Mouse (Mus musculus): ENCODE measurements around the gene Etl4. TPM values are rescaled to one million over a fixed set of nuclear protein-coding genes. Genes with fewer than 3 reads are reported as not detected.

The Etl4 gene
- polyA plus RNA-seq, 1 experiment from 2014 or later = 3.8 TPM

DNA sequence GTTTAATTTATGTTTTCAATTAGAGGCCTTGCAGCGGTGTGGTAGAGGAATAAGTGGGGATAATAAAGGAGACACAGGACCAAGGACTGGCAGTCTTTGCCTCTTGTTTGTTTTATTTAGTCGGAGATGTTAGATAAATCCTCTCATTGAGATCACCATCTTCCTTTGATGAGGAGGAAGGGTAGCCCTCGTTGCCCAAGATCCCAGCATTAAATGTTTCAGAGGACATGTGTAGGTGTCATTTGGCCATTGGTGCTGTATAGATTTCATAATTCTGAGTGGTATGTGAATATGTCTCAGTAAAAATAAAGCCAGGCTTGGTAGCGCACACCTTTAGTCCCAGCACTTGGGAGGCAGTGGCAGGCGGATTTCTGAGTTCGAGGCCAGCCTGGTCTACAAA, 508.4 kb downstream of the Etl4 start:
- peaks cover 7% of the 10 kb centered on the region; the same call in 1 of the 2 replicates for H3K4me1 ChIP-seq (replicated peaks)
- 84% methylated on average over 6 of the region's 6 CpGs for WGBS

DNA sequence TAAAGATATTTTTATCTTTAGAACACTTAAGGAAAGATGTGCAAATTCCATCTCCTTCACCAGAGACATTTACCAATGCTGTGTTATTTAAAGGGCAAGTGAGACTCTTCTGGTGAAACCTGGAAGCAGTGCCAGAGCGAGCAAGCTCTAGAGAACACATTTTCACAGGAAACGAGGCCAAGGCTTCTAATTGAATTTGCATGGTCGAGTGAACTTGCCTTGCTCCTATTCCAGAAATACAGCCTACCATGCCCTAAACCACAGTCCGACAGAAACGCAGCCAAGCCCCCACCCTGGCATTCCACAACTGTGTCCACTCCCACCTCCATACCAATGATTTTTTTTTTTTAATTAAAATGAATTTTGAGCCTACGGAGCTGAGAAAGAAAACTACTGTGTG, 510.4 kb downstream of the Etl4 start:
- no peak overlapping the region for H3K9ac ChIP-seq (replicated peaks)
- no peak overlapping the region for H3K4me3 ChIP-seq (replicated peaks)
- H3K4me2 ChIP-seq (replicated peaks) = no peak overlapping the region
- no peaks in the 10 kb centered on the region for H3K9me3 ChIP-seq
- whole genome bisulfite sequencing = 43% methylated on average over 6 of the region's 6 CpGs
- ATAC-seq = no peak
- H3K27ac ChIP-seq = no peak overlapping the region
- peaks cover 7% of the 10 kb centered on the region; the same call in 1 of the 2 replicates for H3K4me1 ChIP-seq (replicated peaks)
- no peaks in the 10 kb centered on the region for H3K27me3 ChIP-seq
- H3K36me3 ChIP-seq = no peaks in the 10 kb centered on the region

More for the DNA sequence above, 508.4 kb downstream of the Etl4 start:
- Histone ChIP-seq H3K4me3 (replicated peaks) (no peak overlapping the region), H3K27ac (no peak overlapping the region), H3K27me3 (no peaks in the 10 kb centered on the region), H3K36me3 (no peaks in the 10 kb centered on the region), H3K9ac (replicated peaks) (no peak overlapping the region), H3K4me2 (replicated peaks) (no peak overlapping the region), H3K9me3 (no peaks in the 10 kb centered on the region)
- ATAC-seq = no peak

DNA sequence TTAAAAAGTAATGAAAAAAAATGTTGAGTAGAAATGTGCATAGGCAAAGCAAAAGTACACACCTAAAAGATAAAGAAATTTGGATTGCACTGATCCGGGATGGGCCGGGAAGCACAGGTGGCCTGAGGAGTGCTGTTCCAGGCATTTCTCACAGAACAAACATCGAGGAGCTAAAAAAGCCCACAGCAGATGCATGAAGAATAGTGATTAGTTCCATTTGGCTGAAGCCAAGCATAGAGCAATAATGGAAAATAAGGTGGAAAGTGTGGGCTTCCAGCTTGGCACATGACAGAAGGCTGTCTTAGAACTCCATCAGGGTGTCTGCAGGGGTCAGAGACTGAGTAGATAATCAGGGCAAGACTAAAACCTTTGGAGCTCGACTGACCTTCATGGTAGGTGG, 512.7 kb downstream of the Etl4 start:
- Histone ChIP-seq H3K9me3 (no peaks in the 10 kb centered on the region), H3K4me1 (replicated peaks) (0 out of 2 replicates have a peak, but pooled peaks cover under 1% of the 10 kb centered on the region), H3K27me3 (no peaks in the 10 kb centered on the region), H3K9ac (replicated peaks) (no peak overlapping the region), H3K36me3 (no peaks in the 10 kb centered on the region), H3K4me3 (replicated peaks) (no peak overlapping the region), H3K4me2 (replicated peaks) (no peak overlapping the region), H3K27ac (no peak overlapping the region)
- ATAC-seq = no peak
- 43% methylated on average over 4 of the region's 4 CpGs for WGBS

DNA sequence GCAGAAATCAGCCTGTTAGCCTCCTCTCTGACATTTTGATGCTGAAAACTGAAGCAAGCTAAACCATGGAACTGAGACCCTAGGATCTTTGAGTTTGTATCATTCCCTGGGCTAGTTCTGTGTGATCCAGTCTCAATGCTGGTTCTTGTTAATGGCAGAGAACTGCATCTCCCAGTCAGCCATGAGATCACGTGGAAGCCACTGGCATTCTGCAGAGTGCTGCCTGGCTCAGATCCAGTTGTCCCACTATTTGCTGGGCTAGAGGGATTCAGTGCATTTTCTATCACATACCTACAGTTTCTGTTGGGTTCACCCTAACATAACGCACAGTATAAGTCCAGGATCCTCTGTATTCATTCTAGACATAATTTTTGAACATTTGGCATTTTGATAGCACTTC, 524.1 kb downstream of the Etl4 start:
- H3K36me3 ChIP-seq = no peaks in the 10 kb centered on the region
- H3K9me3 ChIP-seq = no peaks in the 10 kb centered on the region
- no peaks in the 10 kb centered on the region for H3K27me3 ChIP-seq
- no peaks in the 10 kb centered on the region for H3K4me1 ChIP-seq (replicated peaks)
- H3K4me3 ChIP-seq (replicated peaks) = no peak overlapping the region
- no peak overlapping the region for H3K4me2 ChIP-seq (replicated peaks)
- no peak overlapping the region for H3K27ac ChIP-seq
- H3K9ac ChIP-seq (replicated peaks) = no peak overlapping the region
- 95% methylated on average over 2 of the region's 2 CpGs for WGBS
- no peak for ATAC-seq

DNA sequence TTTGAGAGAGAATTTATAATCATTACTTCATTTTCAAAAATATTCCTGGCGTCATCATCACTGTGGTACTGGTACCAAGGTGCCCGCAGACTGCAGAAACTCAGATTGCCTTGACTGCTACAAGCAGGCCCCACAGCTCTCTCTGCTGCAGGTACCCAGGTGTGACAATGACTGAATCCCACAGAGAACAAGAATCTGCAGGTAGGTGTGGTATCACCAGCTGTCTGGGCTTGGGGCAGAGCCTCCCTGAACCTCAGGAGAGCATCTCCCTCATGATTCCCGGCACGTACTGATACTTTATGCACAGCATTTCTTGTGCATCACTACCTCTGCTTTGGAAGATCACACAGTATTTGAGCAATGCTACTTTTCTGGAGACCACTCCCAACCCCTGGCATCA, 526.0 kb downstream of the Etl4 start:
- WGBS = 89% methylated on average over 4 of the region's 4 CpGs
- no peaks in the 10 kb centered on the region for H3K9me3 ChIP-seq
- no peaks in the 10 kb centered on the region for H3K27me3 ChIP-seq
- no peak overlapping the region for H3K4me2 ChIP-seq (replicated peaks)
- no peak overlapping the region for H3K4me3 ChIP-seq (replicated peaks)
- H3K9ac ChIP-seq (replicated peaks) = no peak overlapping the region
- H3K4me1 ChIP-seq (replicated peaks) = no peaks in the 10 kb centered on the region
- no peak overlapping the region for H3K27ac ChIP-seq
- ATAC-seq = no peak
- H3K36me3 ChIP-seq = no peaks in the 10 kb centered on the region

DNA sequence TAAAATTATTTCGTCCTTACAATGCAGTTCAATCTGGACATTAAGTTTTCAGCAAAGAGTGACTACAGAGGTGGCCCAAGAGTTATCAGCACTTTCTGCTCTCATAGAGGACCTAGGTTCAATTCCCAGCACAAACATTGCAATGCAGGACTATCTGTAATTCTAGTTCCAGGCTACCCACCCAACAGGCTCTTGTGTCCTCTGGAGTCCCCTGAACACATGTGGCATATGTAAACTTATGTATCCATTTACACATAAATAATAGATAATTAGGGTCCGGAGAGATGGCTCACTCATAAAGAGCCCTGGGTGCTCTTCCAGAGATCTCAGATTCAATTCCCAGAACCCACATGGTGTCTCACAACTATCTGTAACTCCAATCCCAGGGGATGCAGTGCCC, 533.2 kb downstream of the Etl4 start:
- no peaks in the 10 kb centered on the region for H3K27me3 ChIP-seq
- no peak overlapping the region for H3K4me2 ChIP-seq (replicated peaks)
- 89% methylated on average over 2 of the region's 2 CpGs for WGBS
- no peaks in the 10 kb centered on the region for H3K4me1 ChIP-seq (replicated peaks)
- no peak overlapping the region for H3K9ac ChIP-seq (replicated peaks)
- no peak for ATAC-seq
- no peak overlapping the region for H3K27ac ChIP-seq
- H3K9me3 ChIP-seq = no peaks in the 10 kb centered on the region
- H3K36me3 ChIP-seq = no peaks in the 10 kb centered on the region
- no peak overlapping the region for H3K4me3 ChIP-seq (replicated peaks)

DNA sequence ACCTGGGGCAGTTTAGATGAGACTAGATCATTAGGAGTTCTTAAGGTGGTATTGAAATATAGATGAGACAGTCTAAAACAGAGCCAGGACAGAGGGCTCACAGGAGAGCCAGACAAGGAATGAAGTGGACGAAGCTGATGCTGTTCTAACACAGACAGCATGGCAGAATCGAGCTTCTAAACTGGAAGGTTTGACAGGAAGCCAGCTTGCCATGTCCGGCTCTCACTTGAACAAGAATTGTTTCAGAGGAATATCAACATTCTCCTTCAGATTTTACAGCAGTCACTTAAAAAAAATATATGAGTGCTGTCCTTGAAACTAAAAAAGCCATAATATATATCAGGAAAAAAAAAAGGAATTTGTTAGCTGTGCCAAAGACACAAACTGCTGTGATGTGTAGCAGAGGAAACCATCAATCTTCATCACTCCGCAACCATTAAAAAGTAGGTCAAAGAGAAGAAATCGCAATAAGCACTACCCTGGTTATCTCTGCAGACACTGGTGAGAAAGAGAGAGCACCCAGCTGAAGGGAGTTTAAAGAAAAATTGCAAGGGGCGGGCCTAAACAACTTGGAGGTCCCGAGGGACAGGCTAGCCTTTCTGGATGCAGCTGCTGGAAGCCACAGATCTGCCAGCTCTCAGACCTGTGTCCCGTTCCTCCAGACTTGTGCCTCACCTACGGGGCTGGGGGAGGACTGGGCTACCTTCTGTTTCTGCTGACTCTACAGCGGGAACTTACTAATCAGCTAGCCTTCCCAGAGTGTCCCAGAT, 534.3 kb downstream of the Etl4 start:
- Histone ChIP-seq H3K36me3 (no peaks in the 10 kb centered on the region), H3K4me2 (replicated peaks) (no peak overlapping the region), H3K4me3 (replicated peaks) (no peak overlapping the region), H3K27ac (no peak overlapping the region), H3K4me1 (replicated peaks) (no peaks in the 10 kb centered on the region), H3K27me3 (no peaks in the 10 kb centered on the region), H3K9ac (replicated peaks) (no peak overlapping the region), H3K9me3 (no peaks in the 10 kb centered on the region)
- ATAC-seq = no peak
- WGBS = 79% methylated on average over 10 of the region's 10 CpGs

DNA sequence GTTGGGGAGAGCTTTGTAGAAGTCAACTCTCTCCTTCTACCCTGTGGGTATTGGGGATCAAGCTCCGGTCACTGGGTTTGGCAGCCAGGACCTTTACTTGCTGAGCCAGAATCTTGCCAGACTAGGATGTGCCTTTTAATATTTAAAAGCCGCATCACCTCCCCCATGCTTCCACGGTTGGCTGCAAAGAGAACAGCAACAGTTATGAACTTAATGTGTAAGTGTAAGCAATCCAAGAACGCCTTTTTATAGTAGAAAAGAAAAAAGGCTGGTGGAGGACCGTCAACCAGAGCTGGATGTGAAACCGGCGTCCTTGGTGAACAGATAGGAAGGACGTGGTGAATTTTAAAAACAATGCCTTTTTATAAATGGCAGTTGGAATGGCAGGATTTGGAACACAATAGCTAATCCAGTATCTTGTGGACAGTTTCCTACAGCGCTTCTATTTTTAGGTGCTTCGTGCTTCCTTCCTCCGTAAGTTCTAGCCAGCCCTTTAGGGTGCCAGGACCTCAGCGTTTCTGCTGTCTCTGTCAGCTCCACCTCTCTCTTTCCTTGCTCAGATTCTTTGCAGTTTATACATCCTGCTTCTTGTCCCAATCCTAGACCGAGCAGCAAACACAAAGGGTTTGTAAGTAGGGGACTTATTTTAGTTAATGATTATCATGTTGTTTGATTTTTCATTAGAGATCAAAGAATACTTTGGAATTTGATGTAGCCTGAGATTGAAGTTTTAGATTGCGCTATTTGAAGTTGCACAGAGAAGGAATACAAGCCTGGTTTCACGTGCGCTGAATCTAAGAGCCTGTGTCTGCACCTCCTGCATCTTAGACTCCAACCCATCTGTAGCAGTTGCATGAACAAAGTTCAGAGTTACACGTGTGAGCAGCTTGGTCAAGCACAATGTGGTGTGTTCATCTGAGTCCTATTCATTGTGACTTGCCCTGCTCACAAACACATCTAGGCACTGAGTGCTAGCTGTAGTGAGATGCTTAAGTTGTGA, 535.9 kb downstream of the Etl4 start:
- 73% methylated on average over 17 of the region's 17 CpGs for WGBS
- Histone ChIP-seq H3K9me3 (no peaks in the 10 kb centered on the region), H3K27me3 (no peaks in the 10 kb centered on the region), H3K27ac (no peak overlapping the region), H3K36me3 (no peaks in the 10 kb centered on the region), H3K4me2 (replicated peaks) (no peak overlapping the region), H3K4me3 (replicated peaks) (no peak overlapping the region), H3K4me1 (replicated peaks) (no peaks in the 10 kb centered on the region), H3K9ac (replicated peaks) (no peak overlapping the region)
- ATAC-seq = no peak

DNA sequence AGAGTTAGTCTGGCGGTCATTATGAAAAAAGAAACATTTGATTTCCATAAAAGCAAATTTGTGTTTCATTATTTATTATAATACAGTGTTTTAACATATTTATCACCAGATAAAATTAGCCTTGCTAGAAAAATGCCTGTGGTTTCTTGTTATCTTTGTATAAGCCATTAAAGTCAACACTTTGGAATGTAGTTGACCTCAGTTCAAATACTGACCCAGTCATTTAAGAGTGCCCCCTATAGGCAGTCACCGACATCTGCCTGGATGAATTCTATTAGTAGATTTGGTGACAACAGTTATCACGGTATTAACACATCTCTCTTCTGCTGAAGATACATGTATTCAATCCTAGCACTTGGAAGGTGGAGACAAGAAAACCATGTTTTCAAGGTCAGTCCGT, 536.6 kb downstream of the Etl4 start:
- no peak overlapping the region for H3K9ac ChIP-seq (replicated peaks)
- H3K4me1 ChIP-seq (replicated peaks) = no peaks in the 10 kb centered on the region
- 82% methylated on average over 4 of the region's 4 CpGs for WGBS
- H3K4me2 ChIP-seq (replicated peaks) = no peak overlapping the region
- no peak overlapping the region for H3K4me3 ChIP-seq (replicated peaks)
- no peak overlapping the region for H3K27ac ChIP-seq
- H3K36me3 ChIP-seq = no peaks in the 10 kb centered on the region
- no peaks in the 10 kb centered on the region for H3K27me3 ChIP-seq
- ATAC-seq = no peak
- no peaks in the 10 kb centered on the region for H3K9me3 ChIP-seq

DNA sequence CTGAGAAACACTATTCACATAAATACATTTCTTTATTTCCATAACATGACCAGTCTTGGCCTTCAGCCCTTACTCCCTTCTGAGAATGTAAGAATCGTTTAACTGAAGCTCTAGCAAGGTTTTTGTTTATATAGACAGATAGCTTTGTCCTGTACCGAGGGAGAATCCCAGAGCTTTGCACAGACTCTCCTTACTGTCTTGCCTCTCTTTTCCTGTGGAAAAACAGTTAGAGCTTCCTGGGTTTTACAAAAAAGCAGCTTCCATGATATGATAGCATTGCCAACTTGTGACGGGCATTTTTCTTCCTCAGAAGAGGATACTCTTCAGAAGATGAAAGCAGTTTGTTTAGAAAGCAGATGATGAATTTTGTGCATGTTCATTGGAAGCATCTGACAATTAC, 541.4 kb downstream of the Etl4 start:
- no peak for ATAC-seq
- no peaks in the 10 kb centered on the region for H3K4me1 ChIP-seq (replicated peaks)
- no peaks in the 10 kb centered on the region for H3K9me3 ChIP-seq
- WGBS = 57% methylated on average over 3 of the region's 3 CpGs
- no peak overlapping the region for H3K9ac ChIP-seq (replicated peaks)
- H3K4me2 ChIP-seq (replicated peaks) = no peak overlapping the region
- H3K27me3 ChIP-seq = no peaks in the 10 kb centered on the region
- H3K27ac ChIP-seq = no peak overlapping the region
- no peak overlapping the region for H3K4me3 ChIP-seq (replicated peaks)
- H3K36me3 ChIP-seq = no peaks in the 10 kb centered on the region

DNA sequence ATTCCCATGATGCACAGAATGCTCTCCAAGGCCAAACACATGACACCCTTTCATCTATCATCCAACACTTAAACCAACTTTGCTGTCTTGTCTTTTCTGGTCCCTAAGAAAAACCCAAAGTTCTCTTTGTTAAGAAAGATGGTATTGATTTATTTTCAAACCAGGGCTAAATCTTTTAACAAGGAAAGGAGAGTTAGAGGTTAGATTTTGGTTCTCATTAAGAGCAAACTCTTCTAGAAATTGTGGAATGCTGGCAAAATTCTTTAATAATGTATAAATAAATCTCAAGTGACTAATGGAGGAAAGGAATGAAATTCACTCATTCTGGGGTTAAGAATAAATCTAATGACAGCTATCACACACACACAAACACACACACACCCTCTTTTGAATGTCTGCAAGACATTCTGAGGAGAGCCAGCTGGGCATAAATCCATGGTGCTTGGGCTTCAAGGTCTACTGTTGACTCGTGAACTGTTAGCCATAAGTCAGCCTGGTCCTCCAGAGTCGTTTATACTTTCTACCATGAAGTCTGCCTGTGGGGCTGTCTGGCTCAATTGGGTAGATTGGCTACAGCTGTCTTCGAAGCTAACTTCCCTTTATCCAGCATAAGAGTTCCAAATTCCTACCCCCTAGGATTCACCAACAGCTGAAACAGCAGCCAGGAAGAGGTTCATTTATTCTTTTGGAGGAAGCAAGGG, 544.1 kb downstream of the Etl4 start:
- Histone ChIP-seq H3K4me1 (replicated peaks) (no peaks in the 10 kb centered on the region), H3K27me3 (no peaks in the 10 kb centered on the region), H3K9me3 (no peaks in the 10 kb centered on the region), H3K4me2 (replicated peaks) (no peak overlapping the region), H3K9ac (replicated peaks) (no peak overlapping the region), H3K36me3 (no peaks in the 10 kb centered on the region), H3K4me3 (replicated peaks) (no peak overlapping the region), H3K27ac (no peak overlapping the region)
- WGBS = 86% methylated on average over 3 of the region's 3 CpGs
- no peak for ATAC-seq

DNA sequence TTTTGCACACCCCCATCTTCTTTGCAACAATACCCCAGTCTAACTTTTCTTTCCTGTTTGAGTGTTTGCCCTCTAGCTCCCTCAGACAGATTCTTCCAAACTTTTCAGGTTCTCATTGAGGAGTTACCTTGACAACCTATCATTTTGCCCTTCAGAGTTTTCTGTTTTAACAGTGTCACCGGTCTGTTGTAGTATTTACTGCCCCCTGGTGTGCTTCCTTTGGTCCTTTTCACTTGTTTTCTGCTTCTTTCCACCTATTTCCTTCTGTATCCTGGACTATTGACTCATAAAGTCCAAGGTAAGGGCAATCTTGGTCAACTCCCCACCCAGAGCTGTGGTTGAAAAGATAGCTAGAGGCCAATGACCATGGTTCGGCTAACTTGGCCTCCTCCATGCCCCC, 569.6 kb downstream of the Etl4 start:
- H3K27me3 ChIP-seq = no peaks in the 10 kb centered on the region
- no peak overlapping the region for H3K4me2 ChIP-seq (replicated peaks)
- H3K9ac ChIP-seq (replicated peaks) = no peak overlapping the region
- no peaks in the 10 kb centered on the region for H3K4me1 ChIP-seq (replicated peaks)
- H3K27ac ChIP-seq = no peak overlapping the region
- H3K9me3 ChIP-seq = no peaks in the 10 kb centered on the region
- no peak for ATAC-seq
- WGBS = 83% methylated on average over 2 of the region's 2 CpGs
- H3K36me3 ChIP-seq = no peaks in the 10 kb centered on the region
- H3K4me3 ChIP-seq (replicated peaks) = no peak overlapping the region
